Mouse (Mus musculus): ENCODE data around the gene Olfr678.
"Not testable (repeated sequence)": the region's sequence is repeated elsewhere in the genome, so short reads cannot be mapped to it uniquely, and the experiment has no call there.

Gene Olfr678

DNA sequence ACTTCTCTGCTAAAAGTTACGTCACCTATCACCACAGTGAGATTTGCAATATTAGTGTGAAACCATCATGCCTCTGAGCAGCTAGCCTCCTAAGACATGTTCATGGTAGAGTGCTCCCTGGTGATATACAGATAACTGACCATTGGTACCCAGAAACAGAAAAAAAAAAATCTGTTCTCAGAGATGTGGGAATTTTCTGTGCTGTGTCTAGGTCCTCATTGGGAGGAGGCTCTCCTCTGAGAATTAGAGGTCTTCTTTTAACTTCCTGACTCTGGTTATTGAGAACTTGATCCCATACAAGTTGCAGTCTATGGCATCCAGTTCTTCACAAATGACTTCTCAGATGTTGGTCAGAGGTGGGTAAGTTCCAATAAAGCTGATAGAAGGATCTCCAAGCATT lies at the start of gene Olfr678:
TSS of gene Olfr678 (plus strand) at position 301 of the 400 bp plus-strand sequence.
- DNase-seq (ENCODE audit: extremely low spot score, low spot score) = no peak

DNA sequence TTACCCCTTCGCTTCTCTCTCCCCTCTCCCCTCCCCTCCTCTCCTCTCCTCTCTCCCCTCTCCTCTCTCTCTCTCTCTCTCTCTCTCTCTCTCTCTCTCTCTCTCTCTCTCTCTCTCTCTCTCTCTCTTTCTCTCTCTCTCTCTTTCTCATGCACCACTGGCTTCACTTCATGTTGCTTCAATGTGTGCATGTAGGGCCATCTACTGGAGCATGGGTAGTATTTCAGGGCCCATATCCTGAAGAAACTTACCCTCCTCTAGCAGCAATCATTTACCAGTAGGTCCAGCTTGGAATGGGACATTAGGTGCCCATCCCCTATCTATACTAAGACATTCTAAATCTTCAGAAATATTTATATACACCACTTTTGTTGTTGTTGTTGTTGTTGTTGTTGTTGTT lies 41.7 kb upstream of the Olfr678 start:
- DNase-seq (ENCODE audit: extremely low spot score, low spot score) = no peak

- no peak for DNase-seq (ENCODE audit: extremely low spot score, low spot score)
These were observed 35.9 kb upstream of the Olfr678 start, which contains the start of gene Olfr675 for GRCm38 (mm10) chr7:105028360-105028759. Gene Olfr675 (minus strand): TSS chr7:105028460.

GRCm38 (mm10) chr7:105032398-105032797 lies 31.9 kb upstream of the Olfr678 start, which contains the start of gene Olfr676:
Gene Olfr676 (plus strand): TSS chr7:105032698.
- DNase-seq (ENCODE audit: extremely low spot score, low spot score) = no peak

- DNase-seq (ENCODE audit: extremely low spot score, low spot score) = not testable (repeated sequence)
These were observed 30.4 kb upstream of the Olfr678 start for GRCm38 (mm10) chr7:105033836-105034235.

DNA sequence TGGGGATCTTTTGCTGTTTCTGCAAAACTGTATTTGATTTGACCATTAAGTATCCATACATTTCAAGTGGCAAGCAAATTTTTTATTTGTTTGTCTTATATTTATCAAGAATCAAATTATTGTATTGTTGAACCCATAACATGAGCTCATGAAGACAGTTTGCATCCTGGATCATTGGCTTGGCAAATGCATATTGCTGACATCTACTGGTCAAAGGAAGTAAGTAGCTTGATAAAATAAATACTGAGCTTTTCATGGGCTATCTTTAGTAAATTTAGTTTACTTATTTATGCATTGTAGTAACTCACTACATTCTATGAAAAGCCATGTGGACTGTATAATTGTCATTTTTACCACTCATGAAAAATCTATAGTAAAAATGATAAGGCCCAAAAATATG lies 5.3 kb upstream of the Olfr678 start:
- no peak for DNase-seq (ENCODE audit: extremely low spot score, low spot score)

DNA sequence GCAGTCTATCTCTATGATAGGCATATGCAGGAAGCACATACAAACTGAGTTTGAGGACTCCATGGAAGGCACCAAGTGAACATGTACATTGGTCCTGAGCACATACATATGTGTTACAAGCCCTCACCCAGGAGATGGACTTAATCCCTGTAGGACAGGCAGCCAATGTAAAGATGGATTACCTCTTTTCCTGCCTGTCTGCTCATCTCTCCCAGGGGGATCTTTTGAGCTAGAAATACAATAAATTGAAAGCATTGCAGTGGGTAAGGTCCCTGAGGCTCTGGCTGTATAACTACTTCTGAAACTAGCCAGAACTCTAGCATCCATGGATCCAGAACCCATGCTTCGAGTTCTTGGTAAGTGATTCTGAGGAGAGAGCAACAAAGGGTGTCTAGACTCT lies 16.6 kb downstream of the Olfr678 start, which contains the start of gene Olfr679:
TSS of gene Olfr679 (plus strand) at position 301 of the 400 bp plus-strand sequence.
- DNase-seq (ENCODE audit: extremely low spot score, low spot score) = no peak

DNA sequence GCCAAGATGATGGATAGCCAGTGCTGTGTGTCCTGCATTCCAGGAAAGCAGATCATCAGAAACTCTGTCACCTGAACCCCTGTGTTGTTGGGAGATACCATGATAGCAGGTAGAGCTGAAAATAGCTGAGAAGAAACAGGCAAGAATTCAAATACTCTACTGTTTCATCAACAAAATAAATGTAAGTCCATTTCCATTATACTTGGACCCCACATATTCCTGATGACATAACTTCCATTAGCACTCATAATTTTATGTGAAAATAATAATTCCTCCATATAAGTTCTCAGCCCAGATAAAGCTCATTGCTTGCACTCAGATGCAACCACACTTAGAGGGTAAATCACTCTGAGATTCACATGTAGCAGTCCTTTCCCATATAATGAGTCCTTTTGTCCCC lies 28.4 kb downstream of the Olfr678 start, which contains the start of gene Olfr680-ps1:
TSS of gene Olfr680-ps1 (minus strand) at position 101 of the 400 bp plus-strand sequence.
- not testable (repeated sequence) for DNase-seq (ENCODE audit: extremely low spot score, low spot score)

GRCm38 (mm10) chr7:105116536-105116935 lies 52.3 kb downstream of the Olfr678 start, which contains the start of gene Olfr681:
Gene Olfr681 (plus strand): TSS chr7:105116836.
- DNase-seq (ENCODE audit: extremely low spot score, low spot score) = no peak
